Mouse (Mus musculus) left cerebral cortex, adult 11 months (tissue): ENCODE measurements around the gene Gm45021.

Experiments
- DNase-seq: peaks from one replicate; pipeline ENCODE4 v3.0.0; 2022; ENCODE audit warnings: low spot score

Gene Gm45021

DNA sequence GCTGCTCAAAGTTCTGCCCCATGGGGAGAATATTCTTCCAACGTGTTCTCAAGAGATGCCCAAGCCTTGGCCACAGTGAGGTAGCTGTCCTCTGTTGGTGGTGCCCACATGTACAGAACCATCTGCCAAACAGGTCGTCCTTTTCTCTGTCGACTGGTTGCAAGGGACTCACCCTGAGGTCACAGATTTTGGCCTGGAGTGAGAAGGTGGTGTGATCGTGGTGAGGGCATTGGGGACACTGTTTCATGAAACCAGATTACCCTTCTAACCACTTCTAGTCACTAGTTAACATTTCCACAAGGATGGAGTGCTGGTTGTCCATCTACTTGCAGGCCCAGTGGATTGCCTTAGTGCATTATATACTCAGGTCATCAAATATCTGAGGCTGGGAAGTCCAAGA, 59.4 kb downstream of the Gm45021 start:
- DNase-seq, result no peak

DNA sequence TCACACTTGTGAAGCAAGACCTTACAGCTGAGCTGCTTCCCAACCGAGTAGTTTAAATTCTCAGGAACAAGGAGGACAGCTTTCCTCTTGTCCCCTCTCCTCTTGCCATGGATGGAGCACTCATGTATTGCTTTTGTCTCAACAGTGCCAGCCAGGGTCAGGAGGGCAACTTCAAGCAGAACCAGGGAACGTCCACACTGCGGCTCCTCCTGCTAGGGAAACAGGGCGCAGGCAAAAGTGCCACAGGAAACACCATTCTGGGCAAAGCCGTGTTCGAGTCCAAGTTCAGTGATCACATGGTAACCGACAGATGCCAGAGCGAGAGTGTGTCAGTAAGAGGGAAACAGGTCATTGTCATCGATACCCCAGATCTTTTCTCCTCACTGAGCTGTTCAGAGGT, 60.6 kb downstream of the Gm45021 start:
- DNase-seq, result no peak

DNA sequence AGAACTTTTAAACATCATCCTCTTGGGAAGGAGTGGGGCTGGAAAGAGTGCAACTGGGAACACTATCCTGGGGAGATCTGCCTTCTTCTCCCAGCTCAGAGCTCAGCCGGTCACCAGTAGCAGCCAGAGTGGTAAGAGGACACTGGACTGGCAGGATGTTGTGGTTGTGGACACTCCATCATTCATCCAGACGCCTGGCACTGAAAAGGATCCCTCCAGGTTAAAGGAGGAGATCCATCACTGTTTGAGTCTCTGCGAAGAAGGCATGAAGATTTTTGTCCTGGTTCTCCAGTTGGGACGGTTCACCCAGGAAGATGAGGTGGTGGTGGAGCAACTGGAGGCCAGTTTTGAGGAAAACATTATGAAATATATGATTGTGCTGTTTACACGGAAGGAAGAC, 69.3 kb downstream of the Gm45021 start:
- DNase-seq, result no peak
